In genomic region chr14:105198401-105198800, GRCm38 (mm10) we compare ENCODE assay signal across 7 mouse cellular contexts. TPM values are rescaled to one million over a fixed set of nuclear protein-coding genes. Genes with fewer than 3 reads are reported as not detected.
DNase-seq lines count a peak whose midpoint lies in the region; ATAC-seq lines count a peak whose summit lies in the region.

No protein-coding gene starts in this region.

- intact Hi-C loops in left cerebral cortex, postnatal 10 days (cut with DNase I) = no loop called here

- peak; percentile 36 for DNase-seq in layer of hippocampus, adult 11-12 months (ENCODE audit: low spot score)
- DNase-seq in layer of hippocampus, adult 9-10 months (ENCODE audit: low spot score) = no peak
- peak; percentile 71 for DNase-seq in naive thymus-derived CD4-positive, alpha-beta T cell, adult 2 months (ENCODE audit: low read depth)
- DNase-seq in gastrocnemius, adult 8-10 months (ENCODE audit: low spot score in 2 of 2) = no peak
- DNase-seq in left cerebral cortex, postnatal 10 days (ENCODE audit: extremely low spot score in 1 of 2, low spot score in 2 of 2) = no peak

- ATAC-seq in activated CD4-positive, CD25-positive, alpha-beta regulatory T cell, adult 4 months = peak; percentile 68
- ATAC-seq in erythroid progenitor cell, adult 5-6 weeks (replicated peaks; ENCODE audit: low FRiP score, poor library complexity, severe bottlenecking) = peak; percentile 68; the same call in 1 of the 2 replicates

RNA-seq across cellular contexts. Expression of gene Rbm26, which starts 21.3 kb away (rescaled TPM):
- 10 to 100 TPM; 36.3 to 44.9 TPM for polyA plus RNA-seq in activated CD4-positive, CD25-positive, alpha-beta regulatory T cell, adult 4 months (2017; shearing (Covaris generic))
- total RNA-seq in erythroid progenitor cell, adult 5-6 weeks (2015; ENCODE audit: low replicate concordance) = 48.6 and 51.2 TPM in 2 replicates
- 44.3 and 44.7 TPM in 2 replicates for total RNA-seq in erythroid progenitor cell, adult 5-6 weeks (2017; ENCODE audit: low replicate concordance)
- total RNA-seq in gastrocnemius, adult 8-10 months (2022) = 10 to 100 TPM; 15.7 to 18.0 (median 16.6) TPM
- 10 to 100 TPM; 67.2 to 70.9 TPM for total RNA-seq in left cerebral cortex, postnatal 10 days (2021)

RNA-seq across cellular contexts. Expression of gene Ndfip2, which starts 60.0 kb away (rescaled TPM):
- polyA plus RNA-seq in activated CD4-positive, CD25-positive, alpha-beta regulatory T cell, adult 4 months (2017; shearing (Covaris generic)) = 10 to 100 TPM; 45.1 to 51.6 TPM
- total RNA-seq in erythroid progenitor cell, adult 5-6 weeks (2015; ENCODE audit: low replicate concordance) = 5.8 and 16.8 TPM in 2 replicates
- total RNA-seq in erythroid progenitor cell, adult 5-6 weeks (2017; ENCODE audit: low replicate concordance) = 0.68 and 5.1 TPM in 2 replicates
- total RNA-seq in gastrocnemius, adult 8-10 months (2022) = 10 to 100 TPM; 10.4 to 13.7 (median 12.3) TPM
- 100 to 1,000 TPM; 124 to 126 TPM for total RNA-seq in left cerebral cortex, postnatal 10 days (2021)

Comparison
In these comparisons a context has a peak if more than half of its experiments do, and no peak if none do; other contexts are left out.
1. DNase-seq: peak in layer of hippocampus, adult 11-12 months (single experiment) and naive thymus-derived CD4-positive, alpha-beta T cell, adult 2 months (single experiment); none in layer of hippocampus, adult 9-10 months (single experiment), gastrocnemius, adult 8-10 months (0 of 2) and left cerebral cortex, postnatal 10 days (0 of 2).
2. RNA of gene Ndfip2, which starts 60.0 kb away (total RNA-seq): 124 to 126 TPM in left cerebral cortex, postnatal 10 days; 0.68 to 16.8 TPM in erythroid progenitor cell, adult 5-6 weeks and 10.4 to 13.7 TPM in gastrocnemius, adult 8-10 months; every median in the first group is over 4 times any median in the second.